Mouse (Mus musculus) 3T3-L1 (cell line): ENCODE measurements around the gene Gm9913.

Source experiments
- DNase-seq: peaks from one replicate; pipeline ENCODE4 v3.0.0-alpha.2; 2015; ENCODE audit warnings: low read depth, low spot score

Gm9913 gene

GRCm38 (mm10) chr2:125505006-125505745 is at the start of gene Gm9913:
Gene Gm9913 (plus strand): TSS chr2:125505089.
- DNase-seq = peak; percentile 74

DNA sequence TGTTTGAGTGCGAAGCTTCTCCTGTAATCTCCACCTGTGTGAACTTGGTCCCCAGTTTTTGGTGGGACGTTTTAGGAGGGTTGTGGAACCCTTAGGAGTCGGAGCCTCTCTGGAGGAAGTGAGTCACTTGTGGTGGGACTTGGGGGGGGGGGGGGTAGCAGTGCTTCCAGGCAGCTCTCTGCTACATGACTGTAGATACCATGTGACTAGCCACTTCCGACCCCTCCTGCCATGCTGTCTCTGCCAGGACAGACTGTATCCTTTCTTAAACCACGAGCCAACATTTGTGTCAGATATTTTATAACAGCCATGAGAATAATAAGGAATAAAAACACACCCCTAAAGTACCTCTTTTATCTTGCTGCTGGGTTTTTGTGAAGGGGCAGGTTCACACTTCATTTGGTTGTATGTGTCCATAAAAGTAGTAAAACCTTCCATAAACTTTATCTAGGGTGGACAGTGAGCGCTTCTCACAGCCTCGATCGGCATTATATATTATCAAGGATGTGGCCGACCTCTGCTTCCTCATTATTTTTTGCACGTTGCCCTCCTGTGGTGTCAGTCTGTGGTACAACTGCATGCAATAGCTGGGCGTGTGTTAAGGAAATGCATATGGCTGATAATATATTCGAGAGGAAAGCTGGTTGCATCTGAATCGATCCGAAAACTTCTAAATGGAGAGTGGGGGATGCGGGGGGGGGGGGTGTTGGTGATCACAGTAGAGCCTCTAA is 48.7 kb upstream of the Gm9913 start:
- DNase-seq = peak; percentile 48

DNA sequence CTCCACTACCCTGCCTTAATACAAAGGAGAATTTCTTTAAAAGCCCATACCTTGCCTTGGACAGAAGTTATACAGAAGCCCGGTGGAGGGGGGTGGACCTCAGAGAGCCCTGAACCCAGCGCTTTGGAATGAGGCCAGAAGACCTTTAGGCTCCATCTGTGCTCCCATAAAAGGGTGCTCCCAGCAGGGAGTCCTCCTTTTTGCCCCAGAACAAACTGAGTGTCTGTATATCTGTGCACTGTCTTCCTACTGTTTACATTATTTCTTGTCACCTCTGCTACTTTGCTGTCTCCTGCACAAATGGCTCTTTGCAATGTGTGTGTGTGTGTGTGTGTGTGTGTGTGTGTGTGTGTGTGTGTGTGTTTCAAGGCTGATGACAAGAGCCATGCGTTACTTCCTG is 45.8 kb upstream of the Gm9913 start:
- DNase-seq = no peak

- DNase-seq = no peak
Observed at GRCm38 (mm10) chr2:125464036-125464435, 40.9 kb upstream of the Gm9913 start.

GRCm38 (mm10) chr2:125470553-125471295 is 34.2 kb upstream of the Gm9913 start:
- DNase-seq = peak; percentile 62

- peak; percentile 83 for DNase-seq
Observed at GRCm38 (mm10) chr2:125471721-125472120, 33.2 kb upstream of the Gm9913 start.

GRCm38 (mm10) chr2:125473228-125473627 is 31.7 kb upstream of the Gm9913 start:
- peak; percentile 74 for DNase-seq

- DNase-seq = no peak
Observed at GRCm38 (mm10) chr2:125474690-125475089, 30.2 kb upstream of the Gm9913 start.

DNA sequence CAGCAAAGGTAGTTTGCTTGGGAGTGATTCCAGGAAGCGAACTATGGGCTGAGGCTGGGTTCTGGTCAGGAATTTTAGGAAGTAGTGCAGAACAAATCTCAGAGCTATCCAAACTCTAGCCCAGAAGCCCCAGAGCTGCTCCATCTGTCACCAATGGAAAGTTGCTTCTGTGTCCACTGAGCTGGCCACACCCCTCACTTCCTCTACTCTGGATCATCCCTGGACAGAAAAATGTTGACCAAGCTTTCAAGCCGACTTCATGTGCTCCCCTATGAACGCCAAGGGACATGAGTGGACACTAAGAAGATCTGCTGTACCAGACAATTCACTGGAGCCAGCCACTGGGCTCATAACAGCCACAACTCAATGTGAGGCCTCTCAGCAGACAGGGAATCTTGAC is 28.7 kb upstream of the Gm9913 start:
- no peak for DNase-seq

DNA sequence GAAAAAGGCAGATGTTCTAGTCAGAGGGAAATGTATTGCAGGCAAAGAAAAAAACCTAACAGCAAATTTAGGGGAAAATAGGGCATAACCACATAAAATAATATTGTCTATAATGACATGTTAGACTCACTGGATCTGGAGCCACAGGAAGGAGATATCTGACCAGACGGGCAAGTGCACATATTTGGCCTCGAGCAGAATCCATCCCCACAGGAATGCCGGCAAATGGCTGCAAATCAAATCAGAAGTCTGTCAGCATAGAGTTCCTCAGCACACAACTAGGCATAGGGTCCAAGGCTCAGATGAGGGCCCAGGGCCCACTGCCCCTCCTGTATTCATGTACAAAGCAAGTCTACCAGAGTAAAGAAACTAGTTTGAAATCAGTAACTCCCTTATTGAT is 27.5 kb upstream of the Gm9913 start:
- no peak for DNase-seq

DNA sequence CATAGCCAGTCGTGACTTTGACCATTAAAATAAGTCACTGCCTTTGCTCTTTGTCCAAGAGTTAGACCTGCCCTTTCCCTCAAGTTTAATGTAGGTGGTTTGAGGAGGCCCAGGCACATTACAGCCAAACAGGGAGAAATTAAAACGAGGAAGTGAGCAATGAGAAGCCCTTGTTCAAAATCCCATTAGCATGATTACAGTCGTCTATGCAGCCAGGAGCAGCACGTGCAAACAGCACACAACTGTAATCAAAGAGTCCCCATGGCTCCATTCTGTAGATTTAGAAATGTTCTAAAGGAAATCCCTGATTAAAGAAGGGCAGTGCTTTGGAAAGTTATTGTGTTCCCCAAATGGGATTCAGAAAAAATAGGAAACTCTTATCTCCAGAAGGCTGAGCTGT is 26.2 kb upstream of the Gm9913 start:
- DNase-seq = no peak

DNA sequence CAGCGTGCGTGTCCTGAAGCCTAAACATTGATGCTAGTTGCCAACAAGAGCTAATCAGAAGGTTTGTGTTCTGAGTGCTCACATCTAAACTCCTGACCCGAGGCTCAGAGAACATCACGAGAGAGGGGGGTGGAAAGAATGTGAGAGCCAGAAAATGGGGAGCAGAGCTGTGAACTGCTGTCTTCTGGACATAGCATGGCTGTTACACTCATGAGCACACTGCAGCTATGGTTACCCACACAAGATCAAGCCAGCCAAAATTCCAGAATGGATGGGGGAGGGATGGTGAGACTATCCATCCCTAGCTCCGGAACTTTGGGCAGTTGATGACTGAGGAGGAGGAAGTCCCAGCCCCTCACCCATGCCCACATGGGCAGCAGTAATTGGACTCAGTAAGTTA is 24.8 kb upstream of the Gm9913 start:
- no peak for DNase-seq

DNA sequence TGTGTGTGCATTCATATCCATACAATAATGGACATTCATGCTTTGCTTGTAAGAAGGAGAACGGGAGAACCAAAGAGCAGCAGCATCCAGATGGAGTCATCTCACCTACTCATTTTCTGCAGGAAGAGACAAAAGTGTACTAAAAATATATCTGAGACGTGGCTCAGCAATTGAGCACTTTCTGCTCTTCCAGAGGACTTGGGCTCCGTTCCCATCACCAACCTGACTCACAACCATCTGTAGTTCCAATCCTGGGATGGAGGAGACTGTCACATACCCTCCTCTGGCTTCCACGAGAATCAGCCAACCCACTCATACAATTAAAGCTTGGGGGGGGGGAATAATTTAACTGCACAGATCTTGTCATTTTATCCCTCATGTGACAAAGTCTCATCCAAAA is 23.8 kb upstream of the Gm9913 start:
- no peak for DNase-seq

- DNase-seq = no peak
Observed at GRCm38 (mm10) chr2:125481531-125482317, 23.2 kb upstream of the Gm9913 start.

GRCm38 (mm10) chr2:125484164-125484563 is 20.7 kb upstream of the Gm9913 start:
- peak; percentile 59 for DNase-seq

DNA sequence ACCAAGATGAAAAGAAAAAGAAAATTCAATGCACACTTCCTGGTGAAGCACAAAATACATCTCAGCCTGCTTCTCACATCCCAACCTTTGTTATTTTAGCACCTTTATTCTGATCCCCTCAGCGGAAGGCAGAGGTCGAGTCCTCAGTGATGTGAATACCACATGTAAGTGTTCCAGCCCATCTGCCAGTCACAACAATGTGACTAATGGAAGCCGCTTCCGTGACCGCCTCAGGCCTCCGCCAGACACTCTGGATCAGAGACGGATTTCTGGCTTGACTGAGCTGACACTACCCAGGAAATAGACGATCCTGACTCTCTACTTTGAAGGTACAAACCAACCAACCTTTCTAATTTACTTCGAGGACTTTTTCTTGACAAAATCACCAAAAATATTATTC is 20.0 kb upstream of the Gm9913 start:
- no peak for DNase-seq

DNA sequence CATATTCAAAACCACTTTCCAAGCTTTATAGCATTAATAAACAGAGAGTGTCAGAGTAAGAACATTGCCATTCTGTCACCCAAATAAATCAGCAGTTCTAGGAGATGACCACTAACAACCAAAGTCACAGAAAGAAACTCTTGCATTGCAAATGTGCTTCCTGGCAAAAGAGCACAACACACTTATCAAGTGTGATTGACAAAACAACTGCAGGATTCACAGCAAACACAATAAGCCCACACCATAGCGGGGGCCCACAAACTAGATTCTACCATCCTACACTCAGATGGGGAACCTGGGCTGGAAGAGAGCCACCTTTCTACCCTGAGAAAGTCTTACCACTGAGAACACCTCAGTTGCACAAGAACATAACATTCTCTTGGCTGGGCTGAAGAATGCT is 14.9 kb upstream of the Gm9913 start:
- no peak for DNase-seq

DNA sequence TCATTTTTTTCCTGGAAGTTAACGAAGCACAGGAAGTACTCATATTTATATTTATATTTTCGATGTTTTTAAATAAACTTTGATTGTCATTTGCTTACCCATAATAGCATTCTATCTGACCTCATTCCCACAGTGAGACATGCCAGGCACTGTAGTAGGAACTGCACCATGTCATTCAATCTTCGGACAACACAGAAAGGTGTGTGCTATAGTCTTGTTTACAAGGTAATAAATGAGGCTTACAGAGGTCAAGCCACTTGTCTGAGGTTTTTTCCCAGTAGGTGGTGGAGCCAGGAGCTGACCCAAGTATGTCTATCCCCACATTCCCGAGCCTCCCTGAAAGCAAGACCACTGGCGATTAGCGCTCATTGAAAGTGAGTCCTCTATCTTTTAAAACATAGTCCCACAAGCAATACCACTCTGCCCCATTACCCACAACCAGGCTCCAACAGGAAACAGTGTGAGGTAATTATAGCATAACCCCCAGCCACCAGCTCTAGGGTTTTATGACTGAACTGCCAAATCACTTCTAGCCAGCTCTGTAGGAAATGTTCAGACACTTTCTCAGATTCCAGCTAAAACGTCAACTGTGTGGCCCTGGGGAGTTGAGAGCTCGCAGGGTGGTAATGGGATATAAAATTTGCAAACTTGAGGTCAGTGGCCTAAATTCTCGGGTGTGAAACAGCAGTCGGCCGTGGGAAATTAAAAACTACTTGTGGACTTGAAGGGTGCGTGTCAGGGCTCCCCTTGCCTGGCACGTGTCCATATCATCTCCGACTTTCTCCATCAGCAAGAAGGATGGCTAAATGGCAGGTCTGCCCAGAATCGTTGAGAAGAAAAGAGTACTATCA is 12.6 kb upstream of the Gm9913 start:
- no peak for DNase-seq

DNA sequence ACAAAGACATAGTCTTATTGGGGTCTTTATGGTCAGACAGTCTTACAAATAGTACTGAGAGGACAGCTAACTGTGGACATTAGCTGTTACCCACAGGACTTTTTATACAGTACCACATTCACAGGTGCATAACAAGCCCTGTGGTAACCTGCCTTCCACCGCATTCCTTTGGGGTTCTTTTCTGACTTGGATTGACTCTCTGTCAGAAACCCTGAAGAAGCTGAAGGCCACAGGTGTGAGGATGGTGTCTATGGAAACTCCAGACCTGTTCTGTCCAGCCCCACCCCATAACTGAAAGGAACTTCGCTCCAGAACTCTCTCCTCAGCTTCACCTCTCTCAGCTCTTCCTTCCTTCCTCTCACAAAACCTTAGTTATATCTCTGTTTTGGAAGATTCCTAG is 10.6 kb upstream of the Gm9913 start:
- DNase-seq = no peak
